Mouse (Mus musculus): Measurements from ENCODE around the gene Cd151. TPM values are rescaled to one million over a fixed set of nuclear protein-coding genes. Genes with fewer than 3 reads are reported as not detected.

Gene Cd151
- polyA plus RNA-seq, 1 experiment = 66.0 TPM

GRCm38 (mm10) chr7:141495940-141496339, 28.7 kb downstream of the Cd151 start:
- Histone ChIP-seq H3K27ac (ENCODE audit: insufficient read depth, low read length) (no peak overlapping the region), H3K4me1 (ENCODE audit: control insufficient read depth, insufficient read depth, low read length) (no peaks in the 10 kb centered on the region), H3K4me3 (ENCODE audit: insufficient read depth, low read length) (no peak overlapping the region)
- TF ChIP-seq POLR2A (IDR thresholded peaks at IDR 0.05; ENCODE audit: extremely low read depth, insufficient read depth, low read length) (no peak), CTCF (IDR thresholded peaks at IDR 0.05; ENCODE audit: extremely low read depth, insufficient read depth, low read length) (no peak)

- no peak for TF ChIP-seq POLR2A (IDR thresholded peaks at IDR 0.05; ENCODE audit: extremely low read depth, insufficient read depth, low read length)
- TF ChIP-seq CTCF (IDR thresholded peaks at IDR 0.05; ENCODE audit: extremely low read depth, insufficient read depth, low read length) = no peak
- no peak overlapping the region for H3K4me3 ChIP-seq (ENCODE audit: insufficient read depth, low read length)
- H3K27ac ChIP-seq (ENCODE audit: insufficient read depth, low read length) = no peak overlapping the region
- H3K4me1 ChIP-seq (ENCODE audit: control insufficient read depth, insufficient read depth, low read length) = no peaks in the 10 kb centered on the region
Observed at GRCm38 (mm10) chr7:141497600-141497999, 30.4 kb downstream of the Cd151 start.

GRCm38 (mm10) chr7:141501820-141502555, 34.8 kb downstream of the Cd151 start:
- no peaks in the 10 kb centered on the region for H3K4me1 ChIP-seq (ENCODE audit: control insufficient read depth, insufficient read depth, low read length)
- no peak overlapping the region for H3K4me3 ChIP-seq (ENCODE audit: insufficient read depth, low read length)
- H3K27ac ChIP-seq (ENCODE audit: insufficient read depth, low read length) = no peak overlapping the region
- TF ChIP-seq POLR2A (IDR thresholded peaks at IDR 0.05; ENCODE audit: extremely low read depth, insufficient read depth, low read length) (no peak), CTCF (IDR thresholded peaks at IDR 0.05; ENCODE audit: extremely low read depth, insufficient read depth, low read length) (no peak)

GRCm38 (mm10) chr7:141502556-141502905, 35.3 kb downstream of the Cd151 start:
- no peak overlapping the region for H3K4me3 ChIP-seq (ENCODE audit: insufficient read depth, low read length)
- no peak overlapping the region for H3K27ac ChIP-seq (ENCODE audit: insufficient read depth, low read length)
- H3K4me1 ChIP-seq (ENCODE audit: control insufficient read depth, insufficient read depth, low read length) = no peaks in the 10 kb centered on the region
- no peak for TF ChIP-seq CTCF (IDR thresholded peaks at IDR 0.05; ENCODE audit: extremely low read depth, insufficient read depth, low read length)
- no peak for TF ChIP-seq POLR2A (IDR thresholded peaks at IDR 0.05; ENCODE audit: extremely low read depth, insufficient read depth, low read length)

GRCm38 (mm10) chr7:141506278-141506677, 39.1 kb downstream of the Cd151 start:
- Histone ChIP-seq H3K27ac (ENCODE audit: insufficient read depth, low read length) (no peak overlapping the region), H3K4me3 (ENCODE audit: insufficient read depth, low read length) (no peak overlapping the region), H3K4me1 (ENCODE audit: control insufficient read depth, insufficient read depth, low read length) (peaks cover 2% of the 10 kb centered on the region; the same call in 1 of the 2 replicates)
- TF ChIP-seq CTCF (IDR thresholded peaks at IDR 0.05; ENCODE audit: extremely low read depth, insufficient read depth, low read length) (no peak), POLR2A (IDR thresholded peaks at IDR 0.05; ENCODE audit: extremely low read depth, insufficient read depth, low read length) (no peak)

- peaks cover 2% of the 10 kb centered on the region; the same call in 1 of the 2 replicates for H3K4me1 ChIP-seq (ENCODE audit: control insufficient read depth, insufficient read depth, low read length)
- no peak overlapping the region for H3K4me3 ChIP-seq (ENCODE audit: insufficient read depth, low read length)
- no peak overlapping the region for H3K27ac ChIP-seq (ENCODE audit: insufficient read depth, low read length)
- TF ChIP-seq POLR2A (IDR thresholded peaks at IDR 0.05; ENCODE audit: extremely low read depth, insufficient read depth, low read length) (no peak), CTCF (IDR thresholded peaks at IDR 0.05; ENCODE audit: extremely low read depth, insufficient read depth, low read length) (no peak)
Observed at GRCm38 (mm10) chr7:141508160-141508559, 41.0 kb downstream of the Cd151 start.

- Histone ChIP-seq H3K4me3 (ENCODE audit: insufficient read depth, low read length) (no peak overlapping the region), H3K4me1 (ENCODE audit: control insufficient read depth, insufficient read depth, low read length) (peaks cover 2% of the 10 kb centered on the region; the same call in 1 of the 2 replicates), H3K27ac (ENCODE audit: insufficient read depth, low read length) (no peak overlapping the region)
- no peak for TF ChIP-seq POLR2A (IDR thresholded peaks at IDR 0.05; ENCODE audit: extremely low read depth, insufficient read depth, low read length)
- TF ChIP-seq CTCF (IDR thresholded peaks at IDR 0.05; ENCODE audit: extremely low read depth, insufficient read depth, low read length) = no peak
Observed at GRCm38 (mm10) chr7:141510196-141510595, 43.0 kb downstream of the Cd151 start.

GRCm38 (mm10) chr7:141510681-141511191, 43.5 kb downstream of the Cd151 start:
- TF ChIP-seq CTCF (IDR thresholded peaks at IDR 0.05; ENCODE audit: extremely low read depth, insufficient read depth, low read length) (no peak), POLR2A (IDR thresholded peaks at IDR 0.05; ENCODE audit: extremely low read depth, insufficient read depth, low read length) (no peak)
- Histone ChIP-seq H3K4me1 (ENCODE audit: control insufficient read depth, insufficient read depth, low read length) (peaks cover 2% of the 10 kb centered on the region; the same call in 1 of the 2 replicates), H3K27ac (ENCODE audit: insufficient read depth, low read length) (no peak overlapping the region), H3K4me3 (ENCODE audit: insufficient read depth, low read length) (no peak overlapping the region)

- Histone ChIP-seq H3K4me3 (ENCODE audit: insufficient read depth, low read length) (no peak overlapping the region), H3K27ac (ENCODE audit: insufficient read depth, low read length) (no peak overlapping the region), H3K4me1 (ENCODE audit: control insufficient read depth, insufficient read depth, low read length) (no peaks in the 10 kb centered on the region; the same call in 1 of the 2 replicates)
- TF ChIP-seq POLR2A (IDR thresholded peaks at IDR 0.05; ENCODE audit: extremely low read depth, insufficient read depth, low read length) = no peak
- TF ChIP-seq CTCF (IDR thresholded peaks at IDR 0.05; ENCODE audit: extremely low read depth, insufficient read depth, low read length) = no peak
Observed at GRCm38 (mm10) chr7:141517638-141518037, 50.4 kb downstream of the Cd151 start.

- TF ChIP-seq POLR2A (IDR thresholded peaks at IDR 0.05; ENCODE audit: extremely low read depth, insufficient read depth, low read length) (no peak), CTCF (IDR thresholded peaks at IDR 0.05; ENCODE audit: extremely low read depth, insufficient read depth, low read length) (no peak)
- Histone ChIP-seq H3K4me3 (ENCODE audit: insufficient read depth, low read length) (no peak overlapping the region), H3K4me1 (ENCODE audit: control insufficient read depth, insufficient read depth, low read length) (no peaks in the 10 kb centered on the region; the same call in 1 of the 2 replicates), H3K27ac (ENCODE audit: insufficient read depth, low read length) (no peak overlapping the region)
Observed at GRCm38 (mm10) chr7:141518296-141518695, 51.1 kb downstream of the Cd151 start.
